Mouse (Mus musculus) cerebellum, adult (tissue): ENCODE results near the gene Zkscan14.

ENCODE experiments used
- ATAC-seq: cut with Nextera tagmentation; 2 replicates; pipeline ENCODE4 v1.9.2; 2017; ENCODE audit warnings: mild to moderate bottlenecking, moderate library complexity, mixed read lengths; ENCODE audit not compliant: insufficient number of reproducible peaks, low FRiP score, low TSS enrichment

Zkscan14 gene

GRCm38 (mm10) chr5:145203936-145204691 is 2.4 kb upstream of the Zkscan14 start, which contains the start of gene Zkscan5:
Gene Zkscan5, plus strand, starts transcription at chr5:145204562.
- ATAC-seq: peak; percentile 91

- ATAC-seq: no peak
Observed at GRCm38 (mm10) chr5:145202446-145202845, 778 bp upstream of the Zkscan14 start.

GRCm38 (mm10) chr5:145200387-145200786 is 1.3 kb downstream of the Zkscan14 start:
- no peak for ATAC-seq

GRCm38 (mm10) chr5:145191962-145192361 is 9.7 kb downstream of the Zkscan14 start, which contains the start of gene Atp5j2:
Gene Atp5j2, minus strand, starts transcription at chr5:145192062.
- ATAC-seq: no peak

- ATAC-seq: peak; percentile 89
Observed at GRCm38 (mm10) chr5:145190875-145191798, 10.5 kb downstream of the Zkscan14 start.

- no peak for ATAC-seq
Observed at GRCm38 (mm10) chr5:145190373-145190772, 11.3 kb downstream of the Zkscan14 start.

- no peak for ATAC-seq
Observed at GRCm38 (mm10) chr5:145189416-145189815, 12.3 kb downstream of the Zkscan14 start.

GRCm38 (mm10) chr5:145185244-145185643 is 16.4 kb downstream of the Zkscan14 start:
- ATAC-seq: no peak

- no peak for ATAC-seq
Observed at GRCm38 (mm10) chr5:145178461-145178980, 23.1 kb downstream of the Zkscan14 start.

GRCm38 (mm10) chr5:145167306-145167661 is 34.4 kb downstream of the Zkscan14 start:
- no peak; the same call in 1 of the 2 replicates for ATAC-seq

GRCm38 (mm10) chr5:145166536-145167305 is 34.9 kb downstream of the Zkscan14 start, which contains the start of the genes Ptcd1 and Cpsf4:
Gene Ptcd1, minus strand, starts transcription at chr5:145167108.
Gene Cpsf4, plus strand, starts transcription at chr5:145167213.
- peak; percentile 95 for ATAC-seq

- ATAC-seq: no peak
Observed at GRCm38 (mm10) chr5:145165184-145165583, 36.5 kb downstream of the Zkscan14 start.

- no peak for ATAC-seq
Observed at GRCm38 (mm10) chr5:145164710-145165109, 37.0 kb downstream of the Zkscan14 start.

- ATAC-seq: no peak
Observed at GRCm38 (mm10) chr5:145161361-145161760, 40.3 kb downstream of the Zkscan14 start.

- no peak for ATAC-seq
Observed at GRCm38 (mm10) chr5:145152690-145153089, 49.0 kb downstream of the Zkscan14 start.

- no peak for ATAC-seq
Observed at GRCm38 (mm10) chr5:145149294-145149693, 52.4 kb downstream of the Zkscan14 start.

- ATAC-seq: no peak
Observed at GRCm38 (mm10) chr5:145147748-145148147, 53.9 kb downstream of the Zkscan14 start.
